Comparison of ENCODE assay signal across 9 mouse cellular contexts in genomic region chr4:109241934-109242333, GRCm38 (mm10). TPM values are rescaled to one million over a fixed set of nuclear protein-coding genes. Genes with fewer than 3 reads are reported as not detected.
DNase-seq lines count a peak whose midpoint lies in the region; TF ChIP-seq lines count a peak whose summit lies in the region.
"Had no signal": no experiment of that assay in that cellular context is flagged by ENCODE, and none has a peak within 500 bp of the region (broad histone marks: within the 10 kb centered on the region; RNA-seq: fewer than 3 reads in every experiment).

No protein-coding gene starts in this region.

- H3K36me3 ChIP-seq in thymus, adult 2 months (ENCODE audit: control insufficient read depth, insufficient read depth, low read length), result no peaks in the 10 kb centered on the region

- peak; percentile 66 for DNase-seq in adrenal gland, postnatal 14 days
- DNase-seq in adrenal gland, postnatal 25 days, result no peak
- peak; percentile 13 for DNase-seq in retina, adult 2 months (ENCODE audit: low read depth, low spot score)
- no peak for DNase-seq in retina, embryonic 14.5 days (ENCODE audit: low spot score)
- peak; percentile 62 to 75 for DNase-seq in heart, postnatal 14 days
- DNase-seq in urinary bladder, postnatal 36 days (ENCODE audit: low spot score in 2 of 2), result peak; percentile 23 to 61
- DNase-seq in thymus, adult 2 months, result no peak
- no peak for DNase-seq in yolk sac, embryonic 10.5 days (ENCODE audit: low spot score)

- no peaks in the 10 kb centered on the region for H3K27me3 ChIP-seq in thymus, adult 2 months (ENCODE audit: control insufficient read depth, insufficient read depth, low read length)

- WGBS in thymus, adult 2 months, result 89% methylated on average over 4 of the region's 4 CpGs

- intact Hi-C loops in heart, postnatal 14 days (cut with DNase I), result no loop called here

- H3K27ac ChIP-seq in thymus, adult 2 months (ENCODE audit: control insufficient read depth, insufficient read depth, low read length), result no peak overlapping the region

- H3K4me1 ChIP-seq in thymus, adult 2 months (replicated peaks; ENCODE audit: control insufficient read depth, insufficient read depth, low read length), result no peaks in the 10 kb centered on the region

- TF ChIP-seq CTCF in thymus, adult 2 months (IDR thresholded peaks at IDR 0.05; ENCODE audit: borderline replicate concordance, control insufficient read depth, extremely low read depth, insufficient read depth, low read length, poor library complexity), result no peak

- no peak overlapping the region for H3K4me3 ChIP-seq in thymus, adult 2 months (ENCODE audit: control insufficient read depth, insufficient read depth, low read length)
- H3K4me3 ChIP-seq: megakaryocyte, embryonic 14.5 days had no signal

- no peak for TF ChIP-seq POLR2A in thymus, adult 2 months (IDR thresholded peaks at IDR 0.05; ENCODE audit: control insufficient read depth, extremely low read depth, insufficient read depth, low read length, poor library complexity)

RNA-seq across cellular contexts. Expression of gene Calr4, which starts 7.6 kb away (rescaled TPM):
- total RNA-seq in adrenal gland, postnatal 14 days (2021), result 1.5 TPM in 2 replicates
- 0.57 and 1.5 TPM in 2 replicates for total RNA-seq in adrenal gland, postnatal 25 days (2021)
- total RNA-seq in heart, postnatal 14 days (2021), result under 1 TPM in 1 of 2 experiments, not detected in 1; 0.62 TPM
- 0.10 TPM in 1 of 2 replicates, not detected in the other for polyA plus RNA-seq in thymus, adult 2 months (2012; rRNA removed)

RNA-seq across cellular contexts. Expression of gene Eps15, which starts 38.1 kb away (rescaled TPM):
- 58.2 and 64.4 TPM in 2 replicates for total RNA-seq in adrenal gland, postnatal 14 days (2021)
- 74.9 and 79.7 TPM in 2 replicates for total RNA-seq in adrenal gland, postnatal 25 days (2021)
- 10 to 100 TPM; 41.6 to 46.3 TPM for total RNA-seq in heart, postnatal 14 days (2021)
- 14.1 and 16.0 TPM in 2 replicates for polyA plus RNA-seq in thymus, adult 2 months (2012; rRNA removed)

RNA-seq across cellular contexts. Expression of gene Osbpl9, which starts 39.9 kb away (rescaled TPM):
- total RNA-seq in adrenal gland, postnatal 14 days (2021), result 128 and 156 TPM in 2 replicates
- 136 and 144 TPM in 2 replicates for total RNA-seq in adrenal gland, postnatal 25 days (2021)
- total RNA-seq in heart, postnatal 14 days (2021), result 100 to 1,000 TPM in 1 of 2 experiments, 10 to 100 TPM in 1; 92.8 to 101 TPM
- polyA plus RNA-seq in thymus, adult 2 months (2012; rRNA removed), result 87.0 and 93.2 TPM in 2 replicates

Comparison
In these comparisons a context has a peak if more than half of its experiments do, and no peak if none do; other contexts are left out.
1. DNase-seq: peak in adrenal gland, postnatal 14 days (single experiment), retina, adult 2 months (single experiment), heart, postnatal 14 days (2 of 2) and urinary bladder, postnatal 36 days (2 of 2); none in adrenal gland, postnatal 25 days (single experiment), retina, embryonic 14.5 days (single experiment), thymus, adult 2 months (single experiment) and yolk sac, embryonic 10.5 days (single experiment).